Mouse (Mus musculus): ENCODE results near the gene Nrxn1. TPM values are rescaled to one million over a fixed set of nuclear protein-coding genes. Genes with fewer than 3 reads are reported as not detected.

Gene Nrxn1
- total and polyA plus RNA-seq, 2 experiments from 2014 or later, result 242 to 376 TPM

DNA sequence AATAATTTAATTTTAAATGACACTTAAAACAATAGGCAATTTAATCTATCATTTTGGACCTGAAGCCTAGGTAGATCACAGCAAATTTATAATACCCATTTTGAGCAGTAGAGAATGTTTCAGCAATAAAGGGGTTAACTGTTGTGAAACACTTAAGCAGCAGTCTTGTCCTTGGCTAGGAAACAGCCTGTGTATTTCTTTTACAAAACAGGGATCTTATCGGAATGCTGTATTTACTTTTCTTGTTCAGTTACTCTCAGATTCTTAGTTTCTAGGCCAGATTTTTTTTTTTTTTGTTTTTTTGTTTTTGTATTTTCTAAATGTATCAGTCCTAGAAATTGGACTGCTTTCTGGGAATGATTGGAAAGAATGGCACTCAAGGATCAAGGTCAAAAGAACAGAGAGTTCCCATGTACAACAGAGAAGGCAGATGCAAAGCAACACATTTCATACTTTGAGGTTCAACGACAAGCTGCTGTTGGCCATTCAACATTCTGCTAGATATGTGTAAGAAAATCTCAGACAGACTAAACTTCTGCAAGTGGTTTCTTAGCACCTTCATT, 67.7 kb downstream of the Nrxn1 start:
- TF ChIP-seq CTCF (IDR thresholded peaks at IDR 0.05; ENCODE audit: low read depth), result no peak
- Histone ChIP-seq H3K9me3 (ENCODE audit: low read length) (no peaks in the 10 kb centered on the region), H3K27ac (ENCODE audit: low read depth, low read length) (no peak overlapping the region), H3K4me3 (ENCODE audit: low read depth, low read length) (no peak overlapping the region), H3K9ac (no peak overlapping the region), H3K4me1 (ENCODE audit: insufficient read depth) (no peaks in the 10 kb centered on the region), H3K36me3 (ENCODE audit: insufficient read depth) (no peaks in the 10 kb centered on the region), H3K4me2 (ENCODE audit: low read depth) (no peak overlapping the region), H3K27me3 (ENCODE audit: insufficient read depth, low read length) (no peaks in the 10 kb centered on the region)
- 28% methylated on average over 2 of the region's 2 CpGs for WGBS
- ATAC-seq (no peak), DNase-seq (no peak)

- no peak for ATAC-seq
- WGBS, result 82% methylated on average over 5 of the region's 5 CpGs
- no peak overlapping the region for H3K4me3 ChIP-seq (ENCODE audit: low read depth, low read length)
Measured at GRCm38 (mm10) chr17:91007385-91008089, 85.3 kb downstream of the Nrxn1 start.

DNA sequence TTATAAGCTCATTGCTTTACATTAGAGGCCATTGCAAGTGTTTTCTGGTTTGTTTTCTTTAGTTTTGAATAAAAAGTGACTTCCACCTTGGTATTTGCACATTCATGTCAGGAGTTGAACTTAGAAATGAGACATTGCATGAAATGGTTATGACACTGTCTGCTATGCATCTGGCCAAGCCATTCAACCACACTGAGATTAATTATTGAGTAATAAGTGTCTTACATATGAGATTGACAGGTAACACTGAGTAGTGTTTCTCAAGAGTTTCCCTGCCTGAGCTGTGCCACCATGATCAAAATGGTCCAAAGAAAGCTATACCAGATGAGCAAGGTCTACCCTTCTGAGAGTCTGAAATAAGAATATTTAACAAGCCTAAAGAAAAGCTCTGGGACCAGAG, 92.5 kb downstream of the Nrxn1 start:
- H3K4me1 ChIP-seq (ENCODE audit: insufficient read depth), result no peaks in the 10 kb centered on the region; the same call in none of the 2 replicates
- peak overlapping the region; percentile 42; the same call in 1 of the 2 replicates for H3K27ac ChIP-seq (ENCODE audit: low read depth, low read length)
- ATAC-seq, result no peak
- H3K4me2 ChIP-seq (ENCODE audit: low read depth), result no peak overlapping the region
- H3K9ac ChIP-seq, result no peak overlapping the region
- DNase-seq, result no peak
- H3K36me3 ChIP-seq (ENCODE audit: insufficient read depth), result no peaks in the 10 kb centered on the region
- no peaks in the 10 kb centered on the region for H3K27me3 ChIP-seq (ENCODE audit: insufficient read depth, low read length)
- no peak overlapping the region for H3K4me3 ChIP-seq (ENCODE audit: low read depth, low read length)
- no peak for TF ChIP-seq CTCF (IDR thresholded peaks at IDR 0.05; ENCODE audit: low read depth)
- no peaks in the 10 kb centered on the region for H3K9me3 ChIP-seq (ENCODE audit: low read length)

More at GRCm38 (mm10) chr17:91007385-91008089, 85.3 kb downstream of the Nrxn1 start:
- no peak overlapping the region for H3K4me2 ChIP-seq (ENCODE audit: low read depth)
- H3K9me3 ChIP-seq (ENCODE audit: low read length), result no peaks in the 10 kb centered on the region
- H3K27me3 ChIP-seq (ENCODE audit: insufficient read depth, low read length), result no peaks in the 10 kb centered on the region
- no peak overlapping the region for H3K9ac ChIP-seq
- no peaks in the 10 kb centered on the region for H3K4me1 ChIP-seq (ENCODE audit: insufficient read depth)
- DNase-seq, result no peak
- TF ChIP-seq CTCF (IDR thresholded peaks at IDR 0.05; ENCODE audit: low read depth), result no peak
- H3K36me3 ChIP-seq (ENCODE audit: insufficient read depth), result no peaks in the 10 kb centered on the region
- H3K27ac ChIP-seq (ENCODE audit: low read depth, low read length), result no peak overlapping the region

DNA sequence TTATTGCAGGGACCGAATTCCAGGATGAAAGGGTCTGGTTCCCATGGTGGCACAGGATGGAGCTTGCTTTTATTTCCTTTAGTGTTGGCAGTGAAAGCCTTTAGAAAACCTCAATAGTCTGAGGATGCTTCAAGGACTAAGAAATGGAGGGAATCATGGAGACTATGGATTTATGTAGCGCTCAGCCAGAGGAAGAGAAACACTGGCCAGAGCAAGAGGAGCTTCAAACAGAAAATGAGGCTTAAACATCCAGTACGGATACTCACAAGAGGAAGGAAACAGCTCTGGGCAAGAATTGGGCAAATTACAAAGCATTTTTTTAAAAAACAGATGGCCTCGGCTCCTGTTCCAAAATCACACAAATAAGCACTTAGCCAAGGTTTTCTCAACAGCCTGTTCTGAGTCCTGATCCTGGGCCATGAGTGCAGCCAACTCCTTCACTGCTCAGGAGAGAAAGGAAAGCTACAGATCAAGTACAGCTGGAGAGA, 93.2 kb downstream of the Nrxn1 start:
- no peak for TF ChIP-seq CTCF (IDR thresholded peaks at IDR 0.05; ENCODE audit: low read depth)
- no peaks in the 10 kb centered on the region for H3K27me3 ChIP-seq (ENCODE audit: insufficient read depth, low read length)
- H3K4me1 ChIP-seq (ENCODE audit: insufficient read depth), result no peaks in the 10 kb centered on the region; the same call in none of the 2 replicates
- H3K4me2 ChIP-seq (ENCODE audit: low read depth), result no peak overlapping the region
- ATAC-seq (peak; percentile 78), DNase-seq (peak; percentile 52)
- H3K27ac ChIP-seq (ENCODE audit: low read depth, low read length), result peak overlapping the region; percentile 42; the same call in 1 of the 2 replicates
- H3K9me3 ChIP-seq (ENCODE audit: low read length), result no peaks in the 10 kb centered on the region
- H3K36me3 ChIP-seq (ENCODE audit: insufficient read depth), result no peaks in the 10 kb centered on the region
- H3K9ac ChIP-seq, result no peak overlapping the region
- WGBS, result 22% methylated on average over 4 of the region's 4 CpGs
- no peak overlapping the region for H3K4me3 ChIP-seq (ENCODE audit: low read depth, low read length)

GRCm38 (mm10) chr17:90997714-90998113, 95.2 kb downstream of the Nrxn1 start:
- no peak for DNase-seq
- no peak overlapping the region for H3K4me2 ChIP-seq (ENCODE audit: low read depth)
- no peak overlapping the region for H3K4me3 ChIP-seq (ENCODE audit: low read depth, low read length)
- WGBS, result 61% methylated on average over 1 of the region's 1 CpGs
- H3K9ac ChIP-seq, result no peak overlapping the region
- no peaks in the 10 kb centered on the region for H3K36me3 ChIP-seq (ENCODE audit: insufficient read depth)
- H3K4me1 ChIP-seq (ENCODE audit: insufficient read depth), result no peaks in the 10 kb centered on the region; the same call in none of the 2 replicates
- H3K27me3 ChIP-seq (ENCODE audit: insufficient read depth, low read length), result no peaks in the 10 kb centered on the region
- no peak for ATAC-seq
- no peak for TF ChIP-seq CTCF (IDR thresholded peaks at IDR 0.05; ENCODE audit: low read depth)
- H3K9me3 ChIP-seq (ENCODE audit: low read length), result no peaks in the 10 kb centered on the region
- H3K27ac ChIP-seq (ENCODE audit: low read depth, low read length), result no peak overlapping the region

DNA sequence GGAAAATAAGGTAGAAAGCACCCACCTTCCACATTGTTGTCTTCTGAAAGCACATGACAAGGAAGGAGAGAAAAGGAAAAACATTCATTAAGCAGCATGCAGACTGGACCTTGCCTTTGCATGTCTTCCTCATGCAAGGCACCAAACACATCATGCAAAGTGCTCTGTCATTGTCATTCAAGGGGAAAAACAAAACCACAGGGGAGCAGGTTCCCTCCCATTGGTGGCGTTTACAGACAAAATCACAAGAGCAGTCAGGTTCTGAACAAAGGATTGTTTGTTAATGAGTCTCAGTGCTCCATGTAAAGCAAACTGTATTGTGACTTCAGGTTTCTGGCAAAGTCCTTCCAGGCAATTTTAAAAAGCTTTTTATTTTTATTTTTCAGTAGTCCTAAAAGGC, 97.4 kb downstream of the Nrxn1 start:
- no peak for TF ChIP-seq CTCF (IDR thresholded peaks at IDR 0.05; ENCODE audit: low read depth)
- ATAC-seq, result no peak

GRCm38 (mm10) chr17:90994247-90994646, 98.6 kb downstream of the Nrxn1 start:
- TF ChIP-seq CTCF (IDR thresholded peaks at IDR 0.05; ENCODE audit: low read depth), result no peak
- Histone ChIP-seq H3K4me1 (ENCODE audit: insufficient read depth) (no peaks in the 10 kb centered on the region; the same call in none of the 2 replicates), H3K4me3 (ENCODE audit: low read depth, low read length) (no peak overlapping the region), H3K27me3 (ENCODE audit: insufficient read depth, low read length) (no peaks in the 10 kb centered on the region), H3K9ac (no peak overlapping the region), H3K36me3 (ENCODE audit: insufficient read depth) (no peaks in the 10 kb centered on the region), H3K4me2 (ENCODE audit: low read depth) (no peak overlapping the region), H3K27ac (ENCODE audit: low read depth, low read length) (no peak overlapping the region), H3K9me3 (ENCODE audit: low read length) (no peaks in the 10 kb centered on the region)
- ATAC-seq (no peak), DNase-seq (no peak)
- 70% methylated on average over 1 of the region's 1 CpGs for WGBS

More for the DNA sequence above, 97.4 kb downstream of the Nrxn1 start:
- Histone ChIP-seq H3K4me2 (ENCODE audit: low read depth) (no peak overlapping the region), H3K27ac (ENCODE audit: low read depth, low read length) (no peak overlapping the region), H3K27me3 (ENCODE audit: insufficient read depth, low read length) (no peaks in the 10 kb centered on the region), H3K9me3 (ENCODE audit: low read length) (no peaks in the 10 kb centered on the region), H3K9ac (no peak overlapping the region), H3K4me1 (ENCODE audit: insufficient read depth) (no peaks in the 10 kb centered on the region; the same call in none of the 2 replicates), H3K4me3 (ENCODE audit: low read depth, low read length) (no peak overlapping the region), H3K36me3 (ENCODE audit: insufficient read depth) (no peaks in the 10 kb centered on the region)
- WGBS, result 14% methylated on average over 1 of the region's 1 CpGs
- no peak for DNase-seq
